In genomic region chr4:144999572-144999880, GRCm38 (mm10) we compare ENCODE assay signal across 8 mouse cellular contexts.
DNase-seq lines count a peak whose midpoint lies in the region; ATAC-seq and TF ChIP-seq lines count a peak whose summit lies in the region.

No protein-coding gene starts in this region.

- intact Hi-C loops in gastrocnemius, postnatal 14 days (cut with DNase I; ENCODE audit: low total_unique reads), result no loop called here

- no peaks in the 10 kb centered on the region for H3K9me3 ChIP-seq in kidney, postnatal 0 days (replicated peaks; ENCODE audit: low read length)
- no peaks in the 10 kb centered on the region for H3K9me3 ChIP-seq in neural tube, embryonic 14.5 days (ENCODE audit: control insufficient read depth, low read length)

- peak overlapping the region; percentile 28 for H3K9ac ChIP-seq in kidney, postnatal 0 days (ENCODE audit: low read depth, low read length)
- H3K9ac ChIP-seq in neural tube, embryonic 14.5 days (replicated peaks; ENCODE audit: low read depth, low read length), result no peak overlapping the region

- DNase-seq in kidney, adult 9 months, result peak; percentile 35
- DNase-seq in kidney, adult 18-20 months, result no peak
- no peak for DNase-seq in kidney, postnatal 0 days (ENCODE audit: low spot score)
- DNase-seq in ovary, postnatal 14 days (ENCODE audit: low spot score), result no peak
- DNase-seq in Muller cell, postnatal 12 days (ENCODE audit: inconsistent ontology term), result no peak
- DNase-seq in gastrocnemius, postnatal 14 days, result no peak

- no peak overlapping the region for H3K4me2 ChIP-seq in kidney, postnatal 0 days (ENCODE audit: low read length)
- H3K4me2 ChIP-seq in neural tube, embryonic 14.5 days (ENCODE audit: low read depth, low read length), result no peak overlapping the region

- H3K4me3 ChIP-seq in kidney, postnatal 0 days (replicated peaks; ENCODE audit: low read depth, low read length), result no peak overlapping the region
- no peak overlapping the region for H3K4me3 ChIP-seq in neural tube, embryonic 14.5 days (ENCODE audit: low read depth, low read length)

- H3K27me3 ChIP-seq in kidney, postnatal 0 days (ENCODE audit: insufficient read depth, low read length), result no peaks in the 10 kb centered on the region
- H3K27me3 ChIP-seq in neural tube, embryonic 14.5 days (ENCODE audit: control insufficient read depth, insufficient read depth, low read length), result no peaks in the 10 kb centered on the region

- 9% methylated on average over 6 of the region's 6 CpGs for WGBS in kidney, postnatal 0 days
- WGBS in neural tube, embryonic 14.5 days, result 12% methylated on average over 6 of the region's 6 CpGs

- peaks cover 35% of the 10 kb centered on the region for H3K4me1 ChIP-seq in kidney, postnatal 0 days (replicated peaks; ENCODE audit: insufficient read depth, low read length)
- peaks cover 13% of the 10 kb centered on the region for H3K4me1 ChIP-seq in neural tube, embryonic 14.5 days (ENCODE audit: control insufficient read depth, insufficient read depth, low read length)

- TF ChIP-seq CTCF in kidney, postnatal 0 days (IDR thresholded peaks at IDR 0.05; ENCODE audit: low read depth), result no peak

- H3K27ac ChIP-seq in kidney, postnatal 0 days, result peak overlapping the region; percentile 96
- H3K27ac ChIP-seq in neural tube, embryonic 14.5 days (ENCODE audit: low read depth, low read length), result peak overlapping the region; percentile 36; the same call in 1 of the 2 replicates

- peak; percentile 65 for ATAC-seq in erythroid progenitor cell, adult 5-6 weeks (replicated peaks; ENCODE audit: low FRiP score, poor library complexity, severe bottlenecking)
- peak; percentile 79 for ATAC-seq in kidney, postnatal 0 days (replicated peaks; ENCODE audit: low FRiP score, low read depth)
- peak; percentile 53 for ATAC-seq in neural tube, embryonic 14.5 days (ENCODE audit: low read depth)

- no peaks in the 10 kb centered on the region for H3K36me3 ChIP-seq in kidney, postnatal 0 days (ENCODE audit: insufficient read depth, low read length)
- H3K36me3 ChIP-seq in neural tube, embryonic 14.5 days (ENCODE audit: control insufficient read depth, insufficient read depth, low read length), result no peaks in the 10 kb centered on the region
